Mouse (Mus musculus) C2C12 (cell line): ENCODE data around the gene Lyrm4. TPM values are rescaled to one million over a fixed set of nuclear protein-coding genes. Genes with fewer than 3 reads are reported as not detected.
A peak's percentile ranks its signal among the peaks of the same experiment; 100 is the strongest.

Source experiments
- H3K27me3 ChIP-seq: one replicate; pipeline ENCODE4 v1.6.1; 2011; ENCODE audit not compliant: control insufficient read depth, insufficient read depth, insufficient read length
- H3K36me3 ChIP-seq: one replicate; pipeline ENCODE4 v1.6.1; 2011; ENCODE audit not compliant: control insufficient read depth, insufficient read depth
- H3K4me3 ChIP-seq: one replicate; pipeline ENCODE4 v1.5.1; 2011; ENCODE audit warnings: mild to moderate bottlenecking, control low read depth; ENCODE audit not compliant: poor library complexity, insufficient read depth, severe bottlenecking
- H3K79me2 ChIP-seq: one replicate; pipeline ENCODE4 v1.6.1; 2011; ENCODE audit not compliant: control insufficient read depth, insufficient read depth
- H3K79me3 ChIP-seq: one replicate; pipeline ENCODE4 v1.6.1; 2011; ENCODE audit warnings: low read depth, control low read depth
- H3ac ChIP-seq: one replicate; pipeline ENCODE3; 2011; ENCODE audit warnings: low read depth; ENCODE audit not compliant: control insufficient read depth, insufficient read length
- CEBPB ChIP-seq: IDR thresholded peaks from one replicate; pipeline ENCODE4 v1.6.1; 2011; ENCODE audit warnings: low read depth, mild to moderate bottlenecking, control low read depth, moderate library complexity
- CTCF ChIP-seq: IDR thresholded peaks from one replicate; pipeline ENCODE4 v1.5.1; 2011; ENCODE audit not compliant: control insufficient read depth, insufficient read depth, insufficient read length
- FOSL1 ChIP-seq: IDR thresholded peaks from one replicate; pipeline ENCODE4 v1.8.0; 2011; ENCODE audit warnings: mild to moderate bottlenecking, low read length; ENCODE audit not compliant: poor library complexity, insufficient read depth, severe bottlenecking
- MAX ChIP-seq: IDR thresholded peaks from one replicate; pipeline ENCODE4 v1.6.1; 2011; ENCODE audit warnings: mild to moderate bottlenecking, control low read depth
- MYOD1 ChIP-seq: IDR thresholded peaks from one replicate; pipeline ENCODE4 v1.6.1; 2011; ENCODE audit warnings: low read depth; ENCODE audit not compliant: control insufficient read depth, insufficient read length
- MYOG ChIP-seq: IDR thresholded peaks from one replicate; pipeline ENCODE4 v1.6.1; 2011; ENCODE audit not compliant: control insufficient read depth, insufficient read length; ENCODE audit errors: extremely low read depth
- USF1 ChIP-seq: IDR thresholded peaks from one replicate; pipeline ENCODE4 v1.6.1; 2011; ENCODE audit warnings: low read depth, mild to moderate bottlenecking, control low read depth, moderate library complexity
- polyA plus RNA-seq: library from polyadenylated mRNA; unstranded; fragments of >200 nt; fragmentation: generic; extraction: Trizol; gene quantifications from one replicate; pipeline ENCODE4 v1.2.1, GENCODE M21; 2012; ENCODE audit warnings: missing spikeins

Lyrm4 gene
- polyA plus RNA-seq, 1 experiment, result 9.3 TPM

DNA sequence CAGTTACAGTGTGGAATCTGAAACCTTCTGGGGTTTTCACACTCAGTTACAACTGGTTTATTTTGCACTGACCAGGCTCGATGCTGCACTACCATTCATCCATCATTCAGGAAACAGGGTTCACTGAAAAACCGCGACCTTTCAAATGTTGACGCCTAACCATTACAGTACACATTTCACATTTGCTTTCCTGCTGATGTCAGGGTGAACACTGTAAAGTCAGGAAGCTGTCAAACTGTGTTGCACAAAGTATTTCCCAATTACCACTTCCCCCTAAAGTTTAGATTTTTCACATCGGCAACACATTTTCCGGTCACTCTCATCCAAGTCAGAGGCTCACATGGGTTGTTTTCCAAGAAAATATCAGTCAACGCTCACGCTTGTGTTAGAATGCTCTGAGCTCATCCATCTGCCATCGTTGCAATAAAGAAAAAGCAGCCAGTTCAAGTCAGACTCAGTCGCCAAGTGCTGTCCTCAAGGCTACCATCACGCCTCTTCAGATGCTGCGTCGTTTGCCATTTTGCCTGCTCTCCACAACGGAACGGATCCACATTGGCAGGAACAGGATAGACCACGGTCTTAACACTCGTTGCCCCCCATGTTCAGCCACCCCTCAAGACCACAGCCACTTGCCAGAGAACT, 167.4 kb downstream of the Lyrm4 start:
- peaks cover 14% of the 10 kb centered on the region for H3K27me3 ChIP-seq
- no peak overlapping the region for H3K4me3 ChIP-seq
- H3K79me2 ChIP-seq, result no peaks in the 10 kb centered on the region
- H3ac ChIP-seq, result no peak overlapping the region
- TF ChIP-seq CEBPB (no peak), USF1 (no peak), MAX (no peak), MYOD1 (no peak)
- H3K36me3 ChIP-seq, result no peaks in the 10 kb centered on the region
- no peaks in the 10 kb centered on the region for H3K79me3 ChIP-seq

DNA sequence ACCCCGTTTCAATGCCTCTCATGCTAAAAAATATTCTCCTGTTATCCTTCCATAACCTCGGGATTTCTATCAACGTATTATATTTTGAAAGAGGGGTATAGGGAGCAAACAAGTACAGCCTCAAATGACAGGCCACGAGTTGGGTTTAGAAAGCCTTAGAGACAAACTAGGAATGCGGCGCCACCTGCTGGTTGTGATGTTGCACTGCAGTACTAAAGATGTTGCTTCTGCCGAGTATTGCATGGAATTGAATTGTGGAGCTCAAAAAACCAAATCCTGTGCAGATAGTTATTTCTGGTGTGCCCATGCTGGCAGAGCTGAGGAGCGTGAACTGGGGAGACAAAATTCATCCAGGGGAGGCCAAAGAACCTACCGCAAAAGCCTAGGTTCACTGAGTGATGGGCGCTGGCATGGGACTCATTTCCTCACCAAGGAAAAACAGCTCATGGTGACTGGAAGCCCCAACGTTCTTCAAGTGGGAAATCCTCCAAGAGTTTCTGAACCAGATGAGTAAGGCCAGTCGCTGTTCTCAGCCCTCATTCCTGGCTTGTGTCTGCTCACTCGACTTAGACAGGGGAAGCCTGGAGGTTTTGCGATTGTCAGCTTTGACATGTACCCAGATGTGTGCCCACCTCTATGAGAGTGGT, 169.8 kb downstream of the Lyrm4 start:
- no peaks in the 10 kb centered on the region for H3K79me2 ChIP-seq
- H3ac ChIP-seq, result no peak overlapping the region
- H3K4me3 ChIP-seq, result no peak overlapping the region
- H3K27me3 ChIP-seq, result peaks cover 14% of the 10 kb centered on the region
- H3K36me3 ChIP-seq, result no peaks in the 10 kb centered on the region
- H3K79me3 ChIP-seq, result no peaks in the 10 kb centered on the region
- no peak for TF ChIP-seq CEBPB
- peak; percentile 76 for TF ChIP-seq CTCF

DNA sequence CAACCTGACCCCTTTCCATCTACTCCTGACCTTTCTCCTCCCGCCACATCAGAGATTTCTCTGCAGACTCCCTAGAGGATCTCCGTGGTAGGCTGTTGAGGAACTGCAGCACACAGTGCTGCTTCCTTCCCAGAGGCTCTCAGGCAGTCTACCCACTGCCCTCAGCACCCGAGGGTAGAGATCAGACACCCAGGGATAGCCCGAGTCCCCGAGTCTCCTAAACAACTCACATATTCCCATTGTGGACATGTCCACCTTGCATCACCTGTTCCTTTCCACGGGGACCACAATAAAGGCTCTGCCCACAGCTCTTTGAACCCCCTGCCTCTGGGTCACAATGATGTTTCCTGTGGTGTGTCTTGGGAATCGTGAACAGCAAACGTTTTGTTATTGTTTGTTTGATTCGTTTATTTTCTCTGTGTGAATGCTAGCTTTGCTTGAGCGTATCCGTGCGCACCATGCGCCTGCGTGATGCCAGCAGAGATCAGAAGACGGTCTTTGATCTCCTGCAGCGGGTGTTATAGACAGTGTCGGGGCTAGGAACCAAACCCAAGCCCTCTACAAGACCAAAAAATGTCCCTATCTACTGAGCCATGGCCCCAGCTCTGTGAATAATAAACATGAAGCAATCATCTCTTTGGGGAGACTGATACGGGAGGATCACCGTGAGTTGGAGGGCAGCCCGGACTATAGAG, 170.5 kb downstream of the Lyrm4 start:
- Histone ChIP-seq H3ac (no peak overlapping the region), H3K79me3 (no peaks in the 10 kb centered on the region), H3K27me3 (peaks cover 14% of the 10 kb centered on the region), H3K36me3 (no peaks in the 10 kb centered on the region), H3K79me2 (no peaks in the 10 kb centered on the region), H3K4me3 (no peak overlapping the region)
- TF ChIP-seq MAX (no peak), FOSL1 (no peak)

DNA sequence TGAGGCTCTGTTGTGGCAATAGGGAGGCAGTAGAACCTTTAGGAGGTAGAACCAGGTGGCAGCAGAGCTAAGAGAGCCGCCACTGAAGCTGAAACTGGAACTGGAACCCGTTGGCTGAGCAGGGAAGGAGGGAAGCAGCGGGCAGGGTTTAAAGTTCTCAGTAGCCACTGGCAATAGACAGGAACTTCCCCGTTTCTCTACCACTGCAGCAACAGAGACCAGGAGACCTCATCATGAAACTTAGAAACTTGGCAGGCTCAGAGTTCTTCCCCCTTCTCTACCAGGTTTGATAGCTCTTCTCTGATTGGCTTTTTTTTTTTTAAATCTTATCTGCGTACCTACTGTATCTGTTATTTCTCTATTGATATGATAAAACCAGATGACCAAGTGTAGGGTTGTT, 176.4 kb downstream of the Lyrm4 start:
- no peaks in the 10 kb centered on the region for H3K79me3 ChIP-seq
- peaks cover 2% of the 10 kb centered on the region for H3K27me3 ChIP-seq
- H3K4me3 ChIP-seq, result no peak overlapping the region
- no peaks in the 10 kb centered on the region for H3K36me3 ChIP-seq
- H3ac ChIP-seq, result no peak overlapping the region
- no peaks in the 10 kb centered on the region for H3K79me2 ChIP-seq
- TF ChIP-seq USF1 (no peak), CTCF (no peak), MYOG (no peak), FOSL1 (no peak), MYOD1 (no peak), MAX (no peak), CEBPB (no peak)

DNA sequence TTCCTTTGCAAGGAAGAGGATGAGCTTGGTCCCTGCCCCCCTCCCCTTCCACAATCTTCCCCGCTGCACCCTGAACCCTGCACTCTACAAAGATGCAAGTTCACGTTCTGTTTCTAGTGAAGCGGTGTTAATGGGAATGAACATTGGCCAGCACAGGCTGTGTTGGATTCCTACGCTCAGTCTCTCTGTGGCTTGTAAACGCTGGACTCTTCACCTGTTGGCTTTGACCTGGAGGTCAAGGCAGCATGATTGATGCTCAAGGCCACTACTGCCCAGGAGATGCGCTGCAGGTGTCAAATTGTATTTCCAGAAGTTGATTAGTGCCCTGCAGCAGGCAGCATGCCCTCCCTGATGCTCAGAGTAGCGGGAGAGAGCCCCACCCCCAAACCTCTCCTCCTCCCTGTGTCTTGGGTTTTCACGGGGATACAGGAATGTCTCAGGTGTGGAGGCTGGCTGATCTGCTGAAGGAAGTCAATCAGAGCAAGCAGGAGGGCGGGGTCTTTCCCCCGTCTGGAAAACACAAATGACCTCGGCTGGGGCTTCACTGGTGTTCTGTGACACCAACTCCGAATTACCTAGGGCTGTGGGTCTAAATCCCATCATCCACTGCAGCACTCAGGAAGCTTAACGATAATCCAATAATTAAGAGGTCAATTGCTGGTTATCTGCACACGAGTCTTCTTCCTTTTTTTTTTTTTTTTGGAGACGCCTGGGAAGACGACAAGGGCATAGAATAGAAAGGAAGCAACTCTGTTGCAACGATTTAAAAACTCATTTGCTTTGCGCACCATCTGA, 177.3 kb downstream of the Lyrm4 start:
- Histone ChIP-seq H3K79me3 (no peaks in the 10 kb centered on the region), H3K4me3 (no peak overlapping the region), H3K79me2 (no peaks in the 10 kb centered on the region), H3ac (no peak overlapping the region), H3K36me3 (no peaks in the 10 kb centered on the region), H3K27me3 (no peaks in the 10 kb centered on the region)
- no peak for TF ChIP-seq CTCF

DNA sequence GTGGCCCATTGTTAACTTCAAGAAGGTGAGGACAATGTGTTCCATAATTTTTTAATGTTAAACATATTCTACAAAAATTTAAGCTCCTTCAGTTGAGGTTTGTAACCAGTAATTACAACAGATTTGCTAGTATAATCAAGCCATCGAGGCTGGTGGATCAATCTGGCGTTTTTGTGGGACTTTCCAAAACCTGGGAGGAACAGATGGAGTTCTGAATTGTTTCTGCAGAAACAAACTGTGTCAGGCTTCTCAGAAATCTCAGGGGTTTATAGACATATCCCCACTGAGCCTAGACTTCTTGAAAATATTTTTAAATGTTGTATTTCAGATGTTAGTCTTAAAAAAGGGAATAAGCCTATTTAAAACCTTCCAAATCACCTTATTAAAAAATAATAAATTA, 179.3 kb downstream of the Lyrm4 start:
- Histone ChIP-seq H3K79me2 (no peaks in the 10 kb centered on the region), H3K79me3 (no peaks in the 10 kb centered on the region)
- no peak for TF ChIP-seq FOSL1
- no peak for TF ChIP-seq MYOG
- TF ChIP-seq MYOD1, result no peak
- TF ChIP-seq CTCF, result no peak
- TF ChIP-seq CEBPB, result no peak
- no peak for TF ChIP-seq USF1
- TF ChIP-seq MAX, result no peak

More for the DNA sequence above, 179.3 kb downstream of the Lyrm4 start:
- Histone ChIP-seq H3ac (no peak overlapping the region), H3K27me3 (no peaks in the 10 kb centered on the region), H3K36me3 (no peaks in the 10 kb centered on the region), H3K4me3 (no peak overlapping the region)

Other genes with a start within 250 kb of the Lyrm4 start
- 14.9 TPM for gene Rpp40, start 211.2 kb downstream of the Lyrm4 start, polyA plus RNA-seq
- gene Ppp1r3g, start 158.7 kb downstream of the Lyrm4 start, polyA plus RNA-seq, result not detected
- 25.9 TPM for gene Fars2, start 114 bp downstream of the Lyrm4 start, polyA plus RNA-seq